Mouse (Mus musculus): ENCODE measurements around the gene Pitpnc1.

- TF ChIP-seq POLR2A (IDR thresholded peaks at IDR 0.05; ENCODE audit: insufficient read length, low read depth): no peak
- TF ChIP-seq REST (IDR thresholded peaks at IDR 0.05; ENCODE audit: insufficient read depth, insufficient read length): no peak
- TF ChIP-seq TCF12 (IDR thresholded peaks at IDR 0.05; ENCODE audit: insufficient read depth, poor library complexity, severe bottlenecking): no peak
- no peak for TF ChIP-seq E2F4 (IDR thresholded peaks at IDR 0.05; ENCODE audit: insufficient read depth)
- TF ChIP-seq MYOG (IDR thresholded peaks at IDR 0.05; ENCODE audit: control insufficient read depth in 1 of 3, insufficient read depth in 1 of 3, insufficient read length in 2 of 3, low read depth in 2 of 3): no peak
- no peak for TF ChIP-seq SRF (IDR thresholded peaks at IDR 0.05; ENCODE audit: control insufficient read depth, insufficient read length, low read depth)
These were observed 42.5 kb downstream of the Pitpnc1 start for GRCm38 (mm10) chr11:107428011-107428410.
